Mouse (Mus musculus) liver, embryonic 14.5 days (tissue): ENCODE data around the gene Blnk. TPM values are rescaled to one million over a fixed set of nuclear protein-coding genes. Genes with fewer than 3 reads are reported as not detected.

ENCODE experiments used
- ATAC-seq: fragments of 200-750 bp; cut with Nextera tagmentation; 2 replicates; pipeline ENCODE4 v1.8.0; 2017; ENCODE audit warnings: moderate number of reproducible peaks, mild to moderate bottlenecking, moderate library complexity; ENCODE audit not compliant: insufficient read depth
- DNase-seq, 3 experiments: peaks; one replicate each; pipeline ENCODE4 v3.0.0-alpha.2; 2012 to 2013; ENCODE audit warnings: low read depth in 3 of 3, low spot score in 3 of 3
- H3K27ac ChIP-seq: fragments of 300-500 bp; sonication (generic); 2 replicates; pipeline ENCODE4 v1.5.1; 2014; ENCODE audit warnings: moderate library complexity, mild to moderate bottlenecking, control low read depth, inconsistent platforms
- H3K27me3 ChIP-seq: fragments of 300-500 bp; sonication (generic); 2 replicates; pipeline ENCODE4 v1.6.1; 2014; ENCODE audit warnings: mild to moderate bottlenecking, low read length, moderate library complexity; ENCODE audit not compliant: control insufficient read depth, insufficient read depth
- H3K36me3 ChIP-seq: fragments of 300-500 bp; sonication (generic); replicated peaks from 2 replicates; pipeline ENCODE4 v1.6.1; 2014; ENCODE audit warnings: low read depth; ENCODE audit not compliant: control insufficient read depth, insufficient read depth
- H3K4me1 ChIP-seq, 2 experiments: fragments of 200-500 bp in 1 of 2; fragments of 300-500 bp in 1 of 2; sonication (generic) in 1 of 2; replicated peaks; 2 replicates each; pipeline ENCODE4 v1.6.1; 2012 to 2014; ENCODE audit warnings: antibody characterized with exemption in 1 of 2, inconsistent platforms in 1 of 2, low read length in 1 of 2; ENCODE audit not compliant: control insufficient read depth in 2 of 2, insufficient read depth in 2 of 2
- H3K4me2 ChIP-seq: fragments of 300-500 bp; sonication (generic); 2 replicates; pipeline ENCODE4 v1.6.1; 2014; ENCODE audit warnings: low read depth, mild to moderate bottlenecking, control low read depth, moderate library complexity
- H3K4me3 ChIP-seq, 2 experiments: fragments of 200-500 bp in 1 of 2; fragments of 300-500 bp in 1 of 2; sonication (generic) in 1 of 2; 2 replicates each; pipeline ENCODE4 v1.5.1; 2012 to 2014; ENCODE audit warnings: low read depth in 2 of 2, low read length in 2 of 2, mild to moderate bottlenecking in 2 of 2, control low read depth in 1 of 2, inconsistent platforms in 1 of 2, moderate library complexity in 1 of 2; ENCODE audit not compliant: insufficient read depth in 1 of 2
- H3K9ac ChIP-seq: fragments of 300-500 bp; sonication (generic); replicated peaks from 2 replicates; pipeline ENCODE4 v1.6.1; 2014; ENCODE audit warnings: mild to moderate bottlenecking, control low read depth, moderate library complexity
- H3K9me3 ChIP-seq: fragments of 300-500 bp; sonication (generic); 2 replicates; pipeline ENCODE4 v1.6.1; 2016; ENCODE audit warnings: low read length, mixed read lengths; ENCODE audit not compliant: control insufficient read depth
- CTCF ChIP-seq: IDR thresholded peaks from 2 replicates; pipeline ENCODE4 v1.5.1; 2016; ENCODE audit warnings: antibody characterized with exemption, low read depth, control low read depth
- EP300 ChIP-seq: IDR thresholded peaks from 2 replicates; pipeline ENCODE4 v1.6.1; 2016; ENCODE audit warnings: antibody characterized with exemption, low read depth
- WGBS: fragments of 180-500 bp; shearing (Covaris S2); extraction: QIAGEN DNeasy Blood & Tissue Kit; methylation state at CpG from one replicate; pipeline ENCODE4 v1.1.7; 2014; ENCODE audit not compliant: insufficient replicate concordance; 5-methylcytosine and 5-hydroxymethylcytosine counted together
- polyA plus RNA-seq, 2 experiments: library from polyadenylated mRNA; depleted of rRNA in 1 of 2; stranded (reverse) in 1 of 2; unstranded in 1 of 2; fragments of >200 nt; fragmentation: Nextera tagmentation in 1 of 2; extraction: Ambion mirVana in 1 of 2; gene quantifications; 2 replicates each; pipeline versions ENCODE4 v1.2.1 to v1.2.3; 2012 to 2014

Gene Blnk
- 0.42 and 0.45 TPM in 2 replicates for polyA plus RNA-seq (2012; rRNA removed)
- 0.71 and 0.72 TPM in 2 replicates for polyA plus RNA-seq (2014; fragmentation: Nextera tagmentation; extraction: Ambion mirVana)

DNA sequence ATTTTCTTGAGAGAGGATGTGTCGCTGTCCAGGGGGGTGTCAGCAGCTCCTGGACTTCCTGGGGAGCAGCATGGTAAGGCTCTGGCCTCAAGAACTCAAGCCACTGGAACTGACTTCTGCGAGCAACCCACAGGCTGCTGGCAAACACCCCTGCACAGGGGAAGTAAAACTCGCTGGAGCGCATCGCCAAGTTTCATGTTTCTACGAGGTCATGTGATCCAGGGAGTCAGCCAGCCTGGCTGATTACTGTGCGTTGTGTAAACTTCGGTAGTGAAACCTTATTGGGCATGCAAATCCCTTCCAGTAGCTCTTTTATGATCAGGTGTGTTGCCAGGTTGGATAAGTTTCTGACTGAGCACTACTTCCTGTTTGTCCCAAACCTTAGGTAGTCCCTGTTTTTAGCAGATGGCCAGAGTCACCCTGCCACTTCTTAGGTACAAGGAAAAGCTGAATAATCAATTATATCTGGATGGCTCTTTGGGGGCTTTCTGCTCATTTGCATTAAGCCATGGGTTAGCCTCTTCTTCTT is at the start of gene Blnk:
Gene Blnk (minus strand): TSS at position 479 of the 529 bp plus-strand sequence.
- H3K4me3 ChIP-seq = no peak within 1 kb of the TSS
- peaks cover 8 to 15% of the 10 kb centered on the region in 2 experiments for H3K4me1 ChIP-seq
- TF ChIP-seq CTCF (no peak), EP300 (no peak)
- no peaks in the 10 kb centered on the region for H3K9me3 ChIP-seq
- no peaks in the 10 kb centered on the region for H3K36me3 ChIP-seq
- H3K27ac ChIP-seq = no peak within 1 kb of the TSS
- ATAC-seq (no peak), DNase-seq (no peak)
- 39% methylated on average over 8 of the region's 8 CpGs for WGBS
- no peak within 1 kb of the TSS for H3K9ac ChIP-seq
- H3K4me2 ChIP-seq = no peak within 1 kb of the TSS
- no peaks in the 10 kb centered on the region; the same call in 1 of the 2 replicates for H3K27me3 ChIP-seq

DNA sequence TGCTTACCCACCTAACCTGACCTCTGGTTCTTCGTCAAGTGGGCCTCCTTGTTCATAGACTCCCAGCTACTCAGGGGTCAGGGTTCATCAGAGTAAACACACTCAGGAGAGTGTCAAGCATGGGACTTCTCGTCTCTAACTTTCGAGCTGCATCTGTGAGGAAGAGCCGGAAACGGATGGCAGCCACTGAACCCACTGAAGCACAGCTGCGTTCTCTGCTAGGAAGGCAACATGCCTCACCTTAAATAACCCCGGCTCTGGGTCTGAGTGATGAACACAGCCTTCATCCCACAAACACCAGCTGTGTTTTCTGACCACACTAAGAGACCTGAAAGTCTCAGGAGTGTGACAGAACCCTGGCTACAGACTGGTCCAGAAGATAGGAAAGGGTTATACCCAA is 44.8 kb upstream of the Blnk start:
- WGBS = 54% methylated on average over 7 of the region's 7 CpGs
- no peaks in the 10 kb centered on the region for H3K27me3 ChIP-seq
- no peak overlapping the region for H3K4me3 ChIP-seq
- no peaks in the 10 kb centered on the region for H3K4me1 ChIP-seq
- no peak overlapping the region for H3K9ac ChIP-seq
- no peaks in the 10 kb centered on the region for H3K36me3 ChIP-seq
- DNase-seq (no peak), ATAC-seq (no peak)
- no peaks in the 10 kb centered on the region for H3K9me3 ChIP-seq
- TF ChIP-seq CTCF = no peak
- no peak overlapping the region for H3K4me2 ChIP-seq
- no peak overlapping the region for H3K27ac ChIP-seq

DNA sequence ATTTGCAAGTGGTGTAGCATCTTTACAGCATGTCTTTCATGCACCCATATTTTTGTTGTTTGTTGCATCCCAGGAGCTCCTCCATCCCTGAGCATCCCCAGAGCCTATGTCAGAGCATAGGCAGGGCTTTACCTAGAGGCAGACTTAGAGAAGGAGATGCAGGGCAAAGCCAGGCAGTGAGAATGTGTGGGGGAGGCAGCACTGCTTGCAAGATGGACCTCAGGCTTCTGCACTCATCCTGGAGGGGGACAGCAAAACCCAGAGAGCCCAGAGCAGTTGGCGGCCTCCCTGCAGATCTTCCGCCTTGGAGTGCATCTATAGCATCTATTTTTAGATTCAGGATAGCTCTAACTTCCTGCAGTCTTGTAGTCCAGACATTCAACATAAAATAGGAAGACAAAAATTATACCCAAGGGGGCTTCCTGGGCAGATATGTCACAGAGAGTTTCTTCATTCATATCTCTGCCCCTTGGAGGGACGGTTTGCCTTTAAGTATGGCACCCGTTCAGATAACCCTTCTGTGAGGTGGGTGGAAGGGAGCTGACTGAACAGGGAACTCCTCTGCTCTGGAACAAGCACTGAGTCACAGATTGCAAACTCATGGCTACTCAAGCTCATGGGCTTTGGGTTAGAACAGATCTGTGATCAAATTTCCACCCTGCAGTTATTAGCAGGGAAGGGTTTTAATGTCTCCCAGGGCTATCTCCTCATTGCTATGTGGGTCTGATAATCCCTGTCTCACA is 41.6 kb upstream of the Blnk start:
- Histone ChIP-seq H3K9ac (no peak overlapping the region), H3K4me1 (no peaks in the 10 kb centered on the region), H3K27me3 (peaks cover 2% of the 10 kb centered on the region; the same call in 1 of the 2 replicates), H3K4me3 (no peak overlapping the region), H3K4me2 (no peak overlapping the region), H3K9me3 (no peaks in the 10 kb centered on the region), H3K27ac (no peak overlapping the region), H3K36me3 (no peaks in the 10 kb centered on the region)
- TF ChIP-seq CTCF (no peak), EP300 (no peak)
- 21% methylated on average over 4 of the region's 4 CpGs for WGBS
- no peak for ATAC-seq
- DNase-seq = no peak

DNA sequence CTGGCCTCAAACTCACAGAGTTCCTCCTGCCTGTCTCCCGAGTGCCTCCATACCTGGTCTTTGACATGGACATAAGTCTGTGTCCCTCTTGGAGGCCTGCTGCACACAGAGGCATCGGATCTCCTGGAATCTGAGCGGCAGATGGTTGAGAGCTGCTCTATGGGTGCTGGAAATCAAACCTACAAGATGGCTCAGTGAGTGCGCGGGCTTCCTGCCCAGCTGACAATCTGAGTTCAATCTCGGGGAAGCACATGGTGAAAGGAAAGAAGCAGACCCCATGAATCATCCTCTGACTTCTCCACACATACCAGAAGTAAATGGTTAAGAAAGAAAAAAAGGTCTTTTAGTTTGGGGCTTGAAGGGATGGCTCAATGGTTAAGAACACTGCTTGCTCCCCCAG is 37.5 kb upstream of the Blnk start:
- DNase-seq (no peak), ATAC-seq (no peak)
- no peak for TF ChIP-seq EP300
- no peak for TF ChIP-seq CTCF
- Histone ChIP-seq H3K4me1 (no peaks in the 10 kb centered on the region), H3K9me3 (no peaks in the 10 kb centered on the region), H3K4me3 (no peak overlapping the region), H3K4me2 (no peak overlapping the region), H3K27me3 (peaks cover 2% of the 10 kb centered on the region; the same call in 1 of the 2 replicates), H3K9ac (no peak overlapping the region), H3K27ac (no peak overlapping the region), H3K36me3 (no peaks in the 10 kb centered on the region)
- 27% methylated on average over 6 of the region's 6 CpGs for WGBS

DNA sequence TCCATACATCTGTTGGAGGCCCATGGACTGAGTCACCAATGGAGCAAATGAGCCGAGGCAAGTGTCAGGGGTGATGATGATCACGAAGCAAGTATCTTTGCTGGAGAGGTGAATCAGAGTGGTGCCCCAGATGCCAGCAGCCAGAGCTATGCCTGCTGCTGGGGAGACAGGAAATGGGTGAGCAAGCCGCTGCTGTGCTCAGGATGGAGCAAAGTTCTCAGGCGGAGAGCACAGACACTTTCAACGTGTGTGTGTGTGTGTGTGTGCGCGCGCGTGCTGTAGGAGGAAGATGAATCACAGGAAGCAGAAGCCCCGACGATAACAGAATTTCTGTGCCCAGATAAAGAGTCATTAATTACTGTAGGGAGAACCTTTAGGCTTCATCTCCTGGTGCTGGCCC is 36.7 kb upstream of the Blnk start:
- Histone ChIP-seq H3K4me2 (no peak overlapping the region), H3K9ac (no peak overlapping the region), H3K4me3 (no peak overlapping the region), H3K9me3 (no peaks in the 10 kb centered on the region), H3K27ac (no peak overlapping the region), H3K27me3 (peaks cover 2% of the 10 kb centered on the region; the same call in 1 of the 2 replicates), H3K36me3 (no peaks in the 10 kb centered on the region), H3K4me1 (no peaks in the 10 kb centered on the region)
- DNase-seq = peak in 1 of 3 experiments; percentile 26
- ATAC-seq = no peak
- 4% methylated on average over 11 of the region's 11 CpGs for WGBS
- TF ChIP-seq EP300 = no peak
- TF ChIP-seq CTCF = no peak
